Mouse (Mus musculus): ENCODE data around the gene Ptar1.
A peak's percentile ranks its signal among the peaks of the same experiment; 100 is the strongest.

- 0 out of 2 replicates have a peak, but pooled peaks have one; percentile 13 for TF ChIP-seq CTCF (IDR thresholded peaks at IDR 0.05; ENCODE audit: borderline replicate concordance, insufficient read depth, low read length)
- no peak for TF ChIP-seq POLR2A (IDR thresholded peaks at IDR 0.05; ENCODE audit: low read depth, low read length)
Observed at GRCm38 (mm10) chr19:23771971-23772370, 84.7 kb downstream of the Ptar1 start.
